Mouse (Mus musculus): ENCODE data around the gene Gm28044. TPM values are rescaled to one million over a fixed set of nuclear protein-coding genes. Genes with fewer than 3 reads are reported as not detected.
A peak's percentile ranks its signal among the peaks of the same experiment; 100 is the strongest.
"Not testable (repeated sequence)": the region's sequence is repeated elsewhere in the genome, so short reads cannot be mapped to it uniquely, and the experiment has no call there.

Gene Gm28044
- total RNA-seq (2021) = 1 to 10 TPM; 1.4 TPM

- intact Hi-C loops (cut with DNase I) = loop anchor here (1.0 to 10.0 kb wide), 6 partner anchors 15 to 365 kb away; partner anchors contain the start of genes Gm28041, Zfp429, Zfp456 and Zfp58
- peak; percentile 91 to 93 for DNase-seq
Observed at GRCm38 (mm10) chr13:67360131-67360744, at the start of gene Gm28044, which contains the start of gene Zfp953. Gene Gm28044 (minus strand): TSS chr13:67360536. Gene Zfp953 (minus strand): TSS chr13:67360605.

DNA sequence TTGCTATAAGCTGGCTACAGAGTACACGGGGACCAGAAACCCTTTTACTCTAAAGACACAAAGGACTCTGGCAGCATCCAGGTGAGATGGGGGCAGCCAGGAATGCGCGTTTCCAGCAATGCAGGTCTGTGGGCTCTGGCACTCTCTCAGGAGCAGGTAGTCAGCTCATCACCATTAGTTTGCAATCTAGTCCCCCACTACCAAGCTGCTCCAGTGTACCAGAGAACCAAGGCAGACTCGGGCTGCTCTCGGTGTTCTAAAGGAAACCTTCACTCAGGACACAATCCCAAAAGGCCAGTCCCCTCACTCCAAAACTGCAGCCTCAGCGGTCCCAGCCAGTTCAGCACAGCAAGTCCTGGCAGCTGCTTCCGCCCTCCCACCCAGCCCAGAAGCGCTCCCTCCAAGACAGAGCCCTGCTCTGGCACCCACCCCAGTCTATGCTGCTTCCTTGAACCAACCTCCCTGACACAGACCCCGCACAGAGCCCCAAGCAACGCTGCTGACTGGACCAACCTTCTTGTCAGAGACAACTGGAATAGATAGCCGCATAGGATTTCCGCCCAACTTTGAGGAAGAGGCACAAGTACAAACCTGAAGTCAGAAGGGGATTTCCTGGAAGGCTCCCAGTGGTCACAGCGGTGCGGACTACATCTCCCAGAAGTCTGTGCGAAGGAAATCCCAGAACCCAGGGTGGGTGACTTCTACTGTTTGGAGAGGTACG lies 39.0 kb upstream of the Gm28044 start, which contains the start of gene Zfp429:
TSS of gene Zfp429 (minus strand) at position 637 of the 721 bp plus-strand sequence.
- DNase-seq = peak; percentile 79 to 80
- intact Hi-C loops (cut with DNase I) = loop anchor here (5.0 kb wide), 1 partner anchor 37 kb away; the partner anchor contains the start of genes Gm28044 and Zfp953

GRCm38 (mm10) chr13:67376255-67376654 lies 15.9 kb upstream of the Gm28044 start:
- DNase-seq; intact Hi-C loops (cut with DNase I): not testable (repeated sequence)

GRCm38 (mm10) chr13:67375050-67375911 lies 14.9 kb upstream of the Gm28044 start, which contains the start of the genes Gm28041 and Zfp456:
Gene Gm28041 (minus strand): TSS chr13:67375733.
Gene Zfp456 (minus strand): TSS chr13:67375810.
- intact Hi-C loops (cut with DNase I) = loop anchor here (1.0 kb wide), 1 partner anchor 15 kb away; the partner anchor contains the start of genes Gm28044 and Zfp953
- DNase-seq = peak; percentile 71 to 77

DNA sequence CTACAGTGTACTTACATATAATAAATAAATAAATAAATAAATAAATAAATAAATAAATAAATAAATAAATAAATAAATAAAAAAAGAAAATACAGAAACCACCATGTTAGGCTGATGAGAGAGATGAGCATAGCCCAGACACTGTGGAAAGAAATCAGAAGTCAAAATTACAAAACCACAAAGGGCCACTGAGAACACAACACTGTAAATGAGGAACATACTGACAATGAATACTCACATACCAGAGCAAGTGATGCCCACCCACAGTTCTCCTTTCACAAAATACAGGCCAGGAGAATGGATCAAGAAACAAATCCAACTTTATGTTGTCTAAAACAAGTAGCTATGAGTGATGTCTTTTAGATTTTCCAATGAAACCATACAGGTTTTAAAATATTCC lies 8.5 kb downstream of the Gm28044 start:
- no peak for DNase-seq
- intact Hi-C loops (cut with DNase I) = no loop called here

GRCm38 (mm10) chr13:67343422-67343821 lies 16.9 kb downstream of the Gm28044 start:
- intact Hi-C loops (cut with DNase I) = no loop called here
- DNase-seq = no peak

- intact Hi-C loops (cut with DNase I) = loop anchor here (2.0 kb wide), 1 partner anchor 26 kb away; no protein-coding TSS in a partner anchor
- DNase-seq = peak in 1 of 2 experiments; percentile 2
Observed at GRCm38 (mm10) chr13:67332877-67333276, 27.5 kb downstream of the Gm28044 start.

DNA sequence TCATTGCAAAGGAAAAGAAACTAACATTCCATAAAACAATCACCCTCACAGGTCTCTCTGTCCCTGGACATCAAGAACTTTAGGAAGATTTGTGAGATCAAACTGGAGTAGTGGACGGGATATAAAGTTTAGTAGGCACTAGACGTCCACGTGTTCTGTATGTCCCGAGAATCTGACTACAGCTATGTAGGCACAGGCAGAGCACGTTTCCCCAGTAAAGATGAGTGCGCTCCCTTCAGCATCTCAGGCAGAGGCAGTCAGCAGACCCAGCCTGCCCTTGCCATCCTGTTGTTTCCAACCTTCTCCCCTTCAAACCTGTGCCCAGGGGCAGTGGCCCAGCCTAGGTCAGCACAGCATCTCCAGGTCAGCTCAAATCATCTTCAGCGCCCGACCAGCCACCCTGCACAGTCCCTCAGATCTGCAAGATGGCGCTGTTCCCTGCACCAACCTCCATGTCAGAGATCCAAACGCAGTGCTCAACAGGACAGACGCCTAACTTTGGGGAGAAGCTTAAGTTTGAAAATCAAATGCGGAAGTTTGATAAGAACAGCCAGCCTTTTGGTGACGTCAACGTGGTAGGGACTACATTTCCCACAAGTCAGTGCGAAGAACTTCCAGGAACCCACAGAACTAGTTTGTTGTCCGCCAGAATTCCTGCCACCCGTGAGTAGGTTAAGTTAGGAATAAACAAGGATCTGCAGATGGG lies 28.2 kb downstream of the Gm28044 start, which contains the start of gene Zfp595:
TSS of gene Zfp595 (minus strand) at position 552 of the 706 bp plus-strand sequence.
- DNase-seq = peak; percentile 81 to 84
- intact Hi-C loops (cut with DNase I) = loop anchor here (2.0 kb wide), 1 partner anchor 27 kb away; no protein-coding TSS in a partner anchor

GRCm38 (mm10) chr13:67306718-67307117 lies 53.6 kb downstream of the Gm28044 start:
- DNase-seq = no peak
- intact Hi-C loops (cut with DNase I) = loop anchor here (2.0 to 10.0 kb wide), 5 partner anchors 28 to 418 kb away; partner anchors contain the start of genes Gm49345, Zfp65 and Zfp729a

DNA sequence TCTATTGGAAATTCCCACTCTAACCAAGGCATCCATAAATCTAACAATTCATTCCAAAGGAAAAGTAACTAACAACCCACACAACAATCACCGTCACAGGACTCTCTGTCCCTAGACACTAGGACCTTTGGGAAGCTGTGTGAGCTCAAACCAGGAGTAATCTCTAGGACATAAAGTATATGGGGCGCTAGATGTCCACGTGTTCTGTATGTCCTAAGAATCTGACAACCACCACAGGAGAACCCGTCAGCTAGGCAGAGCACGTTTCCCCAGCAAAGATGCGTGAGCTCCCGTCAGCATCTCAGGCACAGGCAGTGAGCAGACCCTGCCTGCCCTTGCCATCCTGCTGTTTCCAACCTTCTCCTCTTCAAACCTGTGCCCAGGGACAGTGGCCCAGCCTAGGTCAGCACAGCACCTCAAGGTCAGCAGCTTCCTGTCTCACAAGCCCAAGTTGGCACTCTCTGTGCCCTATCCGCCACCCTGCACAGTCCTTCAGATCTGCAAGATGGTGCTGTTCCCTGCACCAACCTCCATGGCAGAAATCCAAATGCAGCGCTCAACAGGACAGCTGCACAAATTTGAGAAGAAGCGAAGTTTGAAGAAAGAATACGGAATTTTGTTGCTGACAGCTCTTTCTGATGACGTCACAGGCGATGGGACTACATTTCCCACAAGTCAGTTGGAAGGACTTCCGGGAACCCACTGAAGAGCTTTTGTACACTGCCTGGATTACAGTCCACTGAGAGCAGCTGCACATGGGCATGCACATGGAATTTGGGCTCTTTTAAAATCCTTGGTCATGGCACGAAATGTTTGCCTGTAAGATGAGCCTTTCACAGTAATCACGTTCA lies 54.3 kb downstream of the Gm28044 start, which contains the start of gene Zfp457:
TSS of gene Zfp457 (minus strand) at position 664 of the 851 bp plus-strand sequence.
- intact Hi-C loops (cut with DNase I) = loop anchor here (2.0 to 10.0 kb wide), 5 partner anchors 29 to 419 kb away; partner anchors contain the start of genes Gm49345, Zfp65 and Zfp729a
- peak; percentile 88 to 89 for DNase-seq

DNA sequence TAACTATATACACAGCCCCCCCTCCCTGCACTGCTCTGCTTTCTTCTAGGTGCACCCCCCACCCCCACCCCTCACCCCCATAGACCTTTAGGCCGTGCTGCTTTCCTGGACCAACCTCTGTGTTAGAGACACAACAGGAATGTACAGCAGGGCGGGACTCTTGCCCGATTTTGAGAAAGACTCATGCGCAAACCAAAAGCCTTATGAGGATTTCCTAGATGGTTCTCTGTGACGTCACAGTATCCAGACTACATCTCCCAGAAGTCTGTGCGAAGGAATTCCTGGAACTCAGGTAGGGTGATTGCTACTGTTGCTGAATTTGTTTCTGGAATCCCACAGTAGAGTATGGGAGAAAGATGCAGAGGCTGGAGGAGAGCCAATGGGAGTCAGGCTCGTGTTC lies 82.0 kb downstream of the Gm28044 start, which contains the start of gene Zfp458:
TSS of gene Zfp458 (minus strand) at position 153 of the 400 bp plus-strand sequence.
- intact Hi-C loops (cut with DNase I) = no loop called here
- DNase-seq = no peak

GRCm38 (mm10) chr13:67269383-67270065 lies 90.8 kb downstream of the Gm28044 start:
- intact Hi-C loops (cut with DNase I) = loop anchor here (5.0 to 10.0 kb wide), 4 partner anchors 142 to 458 kb away; partner anchors contain the start of genes Gm26965, Gm28557, Zfp65 and Zfp87

GRCm38 (mm10) chr13:67268568-67269369 lies 91.6 kb downstream of the Gm28044 start:
- intact Hi-C loops (cut with DNase I) = loop anchor here (5.0 to 10.0 kb wide), 3 partner anchors 141 to 256 kb away; partner anchors contain the start of genes Gm26965, Gm28557 and Zfp87
- DNase-seq = peak; percentile 70 to 78

More at GRCm38 (mm10) chr13:67269383-67270065, 90.8 kb downstream of the Gm28044 start:
- not testable (repeated sequence) for DNase-seq
